Mouse (Mus musculus) brain, embryonic 14.5 days (tissue): Measurements from ENCODE around the gene Tcf25. TPM values are rescaled to one million over a fixed set of nuclear protein-coding genes. Genes with fewer than 3 reads are reported as not detected.

Experiments
- DNase-seq: peaks from one replicate; pipeline ENCODE4 v3.0.0-alpha.2; 2011; ENCODE audit warnings: low read depth
- CTCF ChIP-seq: fragments of 200-500 bp; IDR thresholded peaks from 2 replicates; pipeline ENCODE4 v1.5.1; 2012; ENCODE audit warnings: inconsistent platforms, mild to moderate bottlenecking, moderate library complexity, borderline replicate concordance; ENCODE audit not compliant: insufficient read depth, insufficient read length; ENCODE audit errors: extremely low read depth
- POLR2A ChIP-seq: fragments of 200-500 bp; IDR thresholded peaks from 2 replicates; pipeline ENCODE4 v1.6.1; 2012; ENCODE audit warnings: mild to moderate bottlenecking, inconsistent platforms, borderline replicate concordance; ENCODE audit not compliant: poor library complexity, insufficient read depth, insufficient read length, severe bottlenecking; ENCODE audit errors: extremely low read depth
- polyA plus RNA-seq: library from polyadenylated mRNA; depleted of rRNA; stranded (reverse); fragments of >200 nt; gene quantifications from 2 replicates; pipeline ENCODE4 v1.2.3, GENCODE M21; 2012

The Tcf25 gene
- polyA plus RNA-seq, 1 experiment, result 402 TPM

- peak; percentile 34; the same call in 1 of the 2 replicates for TF ChIP-seq CTCF
- TF ChIP-seq POLR2A, result no peak
- peak; percentile 55 for DNase-seq
These were observed 42.7 kb downstream of the Tcf25 start for GRCm38 (mm10) chr8:123415967-123416943.

- TF ChIP-seq CTCF (no peak), POLR2A (no peak)
- DNase-seq, result no peak
These were observed 43.5 kb downstream of the Tcf25 start for GRCm38 (mm10) chr8:123416944-123417555.

- TF ChIP-seq CTCF (no peak), POLR2A (no peak)
- DNase-seq, result no peak
These were observed 46.2 kb downstream of the Tcf25 start for GRCm38 (mm10) chr8:123419711-123420110.

DNA sequence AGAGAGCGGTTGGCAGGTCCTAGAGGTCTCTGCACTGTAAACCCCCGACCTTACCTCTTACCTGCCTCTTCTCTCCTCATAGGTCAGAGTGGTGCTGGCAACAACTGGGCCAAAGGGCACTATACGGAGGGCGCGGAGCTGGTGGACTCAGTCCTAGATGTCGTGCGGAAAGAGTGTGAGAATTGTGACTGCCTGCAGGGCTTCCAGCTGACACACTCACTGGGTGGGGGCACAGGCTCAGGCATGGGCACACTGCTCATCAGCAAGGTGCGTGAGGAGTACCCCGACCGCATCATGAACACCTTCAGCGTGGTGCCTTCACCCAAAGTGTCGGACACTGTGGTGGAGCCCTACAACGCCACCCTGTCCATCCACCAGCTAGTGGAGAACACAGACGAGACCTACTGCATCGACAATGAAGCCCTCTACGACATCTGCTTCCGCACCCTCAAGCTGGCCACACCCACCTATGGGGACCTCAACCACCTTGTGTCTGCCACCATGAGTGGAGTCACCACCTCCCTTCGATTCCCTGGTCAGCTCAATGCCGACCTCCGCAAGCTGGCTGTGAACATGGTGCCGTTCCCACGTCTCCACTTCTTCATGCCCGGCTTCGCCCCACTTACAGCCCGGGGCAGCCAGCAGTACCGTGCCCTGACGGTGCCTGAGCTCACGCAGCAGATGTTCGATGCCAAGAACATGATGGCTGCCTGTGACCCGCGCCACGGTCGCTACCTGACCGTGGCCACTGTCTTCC, 47.1 kb downstream of the Tcf25 start:
- DNase-seq, result no peak
- TF ChIP-seq CTCF (no peak), POLR2A (no peak)

DNA sequence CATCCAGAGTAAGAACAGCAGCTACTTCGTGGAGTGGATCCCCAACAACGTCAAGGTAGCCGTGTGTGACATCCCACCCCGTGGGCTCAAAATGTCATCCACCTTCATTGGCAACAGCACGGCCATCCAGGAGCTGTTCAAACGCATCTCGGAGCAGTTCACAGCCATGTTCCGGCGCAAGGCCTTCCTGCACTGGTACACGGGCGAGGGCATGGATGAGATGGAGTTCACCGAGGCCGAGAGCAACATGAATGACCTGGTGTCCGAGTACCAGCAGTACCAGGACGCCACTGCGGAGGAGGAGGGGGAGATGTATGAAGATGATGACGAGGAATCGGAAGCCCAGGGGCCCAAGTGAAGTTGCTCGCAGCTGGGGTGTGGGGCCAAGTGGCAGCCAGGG, 47.8 kb downstream of the Tcf25 start:
- TF ChIP-seq CTCF (no peak), POLR2A (no peak)
- no peak for DNase-seq

- peak; percentile 78 for DNase-seq
- peak; percentile 77 for TF ChIP-seq CTCF
- no peak for TF ChIP-seq POLR2A
These were observed 48.7 kb downstream of the Tcf25 start for GRCm38 (mm10) chr8:123422056-123422780.

GRCm38 (mm10) chr8:123422781-123423159, 49.2 kb downstream of the Tcf25 start:
- no peak for DNase-seq
- TF ChIP-seq POLR2A, result no peak

- TF ChIP-seq CTCF (no peak), POLR2A (no peak)
- DNase-seq, result no peak
These were observed 49.9 kb downstream of the Tcf25 start, which contains the start of gene Def8 for GRCm38 (mm10) chr8:123423441-123423840. Def8 (plus strand) TSS chr8:123423527.

GRCm38 (mm10) chr8:123426511-123427509, 53.3 kb downstream of the Tcf25 start:
- TF ChIP-seq POLR2A, result no peak
- no peak for TF ChIP-seq CTCF

More at GRCm38 (mm10) chr8:123426511-123427509, 53.3 kb downstream of the Tcf25 start:
- DNase-seq, result no peak
